Mouse (Mus musculus) spleen, adult 2 months (tissue): ENCODE data around the gene Zfp367.

Source experiments
- CTCF ChIP-seq: fragments of 200-500 bp; IDR thresholded peaks from 2 replicates; pipeline ENCODE4 v1.5.1; 2011; ENCODE audit warnings: mild to moderate bottlenecking, inconsistent platforms; ENCODE audit not compliant: insufficient read depth, insufficient read length, insufficient replicate concordance; ENCODE audit errors: extremely low read depth
- POLR2A ChIP-seq: fragments of 200-500 bp; IDR thresholded peaks from 2 replicates; pipeline ENCODE4 v1.6.1; 2011; ENCODE audit warnings: low read depth, low read length, inconsistent platforms

- peak; percentile 44; the same call in 1 of the 2 replicates for TF ChIP-seq POLR2A
- no peak for TF ChIP-seq CTCF
Observed at GRCm38 (mm10) chr13:64152241-64152669, 747 bp downstream of the Zfp367 start.
